Mouse (Mus musculus): ENCODE data around the gene Ankrd28.

GRCm38 (mm10) chr14:31793979-31794775 lies 36.3 kb downstream of the Ankrd28 start:
- TF ChIP-seq POLR2A (IDR thresholded peaks at IDR 0.05; ENCODE audit: insufficient read depth, low read depth, low read length), result no peak
- peak; percentile 75 for TF ChIP-seq CTCF (IDR thresholded peaks at IDR 0.05)

Data from heart, adult 2 months (tissue).